Mouse (Mus musculus): ENCODE results near the gene Epn1.
"Not testable (repeated sequence)": the region's sequence is repeated elsewhere in the genome, so short reads cannot be mapped to it uniquely, and the experiment has no call there.

The Epn1 gene

GRCm38 (mm10) chr7:5059421-5059820 lies 20.6 kb upstream of the Epn1 start:
- DNase-seq: no peak

- DNase-seq: peak; percentile 86 to 93
Observed at GRCm38 (mm10) chr7:5060239-5060731, 19.8 kb upstream of the Epn1 start.

- DNase-seq: peak; percentile 100
Observed at GRCm38 (mm10) chr7:5060944-5061773, 18.9 kb upstream of the Epn1 start.

GRCm38 (mm10) chr7:5061774-5062359 lies 18.2 kb upstream of the Epn1 start, which contains the start of gene U2af2:
Gene U2af2 (plus strand): TSS chr7:5062143.
- DNase-seq: peak; percentile 96 to 99

- DNase-seq: peak in 1 of 2 experiments; percentile 82
Observed at GRCm38 (mm10) chr7:5062360-5063001, 17.6 kb upstream of the Epn1 start.

GRCm38 (mm10) chr7:5064886-5065285 lies 15.1 kb upstream of the Epn1 start:
- no peak for DNase-seq

GRCm38 (mm10) chr7:5073586-5073985 lies 6.4 kb upstream of the Epn1 start:
- DNase-seq: no peak

GRCm38 (mm10) chr7:5074984-5075383 lies 5.1 kb upstream of the Epn1 start:
- no peak for DNase-seq

- no peak for DNase-seq
Observed at GRCm38 (mm10) chr7:5076931-5077330, 3.1 kb upstream of the Epn1 start.

GRCm38 (mm10) chr7:5079365-5080009 lies 548 bp upstream of the Epn1 start:
- DNase-seq: not testable (repeated sequence)

GRCm38 (mm10) chr7:5080815-5081214 lies 780 bp downstream of the Epn1 start:
- DNase-seq: no peak

- DNase-seq: no peak
Observed at GRCm38 (mm10) chr7:5081241-5081640, 1.2 kb downstream of the Epn1 start.

- no peak for DNase-seq
Observed at GRCm38 (mm10) chr7:5081939-5082338, 1.9 kb downstream of the Epn1 start.

GRCm38 (mm10) chr7:5083325-5084105 lies 3.5 kb downstream of the Epn1 start:
- DNase-seq: no peak

GRCm38 (mm10) chr7:5085512-5085911 lies 5.5 kb downstream of the Epn1 start:
- no peak for DNase-seq

GRCm38 (mm10) chr7:5086921-5087440 lies 6.9 kb downstream of the Epn1 start:
- DNase-seq: no peak

- no peak for DNase-seq
Observed at GRCm38 (mm10) chr7:5087886-5088285, 7.9 kb downstream of the Epn1 start.

- no peak for DNase-seq
Observed at GRCm38 (mm10) chr7:5089853-5090252, 9.8 kb downstream of the Epn1 start.

- DNase-seq: no peak
Observed at GRCm38 (mm10) chr7:5091008-5091728, 11.1 kb downstream of the Epn1 start.

- DNase-seq: no peak
Observed at GRCm38 (mm10) chr7:5092381-5092780, 12.3 kb downstream of the Epn1 start.

GRCm38 (mm10) chr7:5092831-5093510 lies 12.9 kb downstream of the Epn1 start:
- no peak for DNase-seq
